Mouse (Mus musculus): ENCODE measurements around the gene BC025446. TPM values are rescaled to one million over a fixed set of nuclear protein-coding genes. Genes with fewer than 3 reads are reported as not detected.

The BC025446 gene
- polyA plus RNA-seq, 2 experiments from 2014 or later: not detected

Other genes with a start within 250 kb of the BC025446 start
- gene Ly6i, start 232.9 kb upstream of the BC025446 start, polyA plus RNA-seq (2017; shearing (Covaris generic)): 1 to 10 TPM in 1 of 2 experiments, under 1 TPM in 1; 0.76 to 1.6 TPM
- gene Ly6a, start 218.3 kb upstream of the BC025446 start, polyA plus RNA-seq (2017; shearing (Covaris generic)): 100 to 1,000 TPM; 433 to 437 TPM
- gene Ly6c1, start 167.5 kb upstream of the BC025446 start, polyA plus RNA-seq (2017; shearing (Covaris generic)): 100 to 1,000 TPM; 133 to 161 TPM
- gene Ly6c2, start 104.4 kb upstream of the BC025446 start, polyA plus RNA-seq (2017; shearing (Covaris generic)): 10 to 100 TPM in 1 of 2 experiments, 1 to 10 TPM in 1; 7.2 to 11.2 TPM
- gene Ly6g, start 61.1 kb upstream of the BC025446 start, polyA plus RNA-seq (2017; shearing (Covaris generic)): not detected
- gene Ly6f, start 52.0 kb downstream of the BC025446 start, polyA plus RNA-seq (2017; shearing (Covaris generic)): not detected